Mouse (Mus musculus) frontal cortex, adult 2 months (tissue): ENCODE data around the gene Sprr2f. TPM values are rescaled to one million over a fixed set of nuclear protein-coding genes. Genes with fewer than 3 reads are reported as not detected.

ENCODE experiments used
- DNase-seq, 2 experiments: peaks; one replicate each; pipeline ENCODE4 v3.0.0; 2022; ENCODE audit warnings: low spot score in 1 of 2; ENCODE audit errors: extremely low spot score in 1 of 2
- polyA plus RNA-seq: library from polyadenylated mRNA; depleted of rRNA; stranded (reverse); fragments of >200 nt; gene quantifications from 2 replicates; pipeline ENCODE4 v1.2.3, GENCODE M21; 2012; rRNA removed

Gene Sprr2f
- polyA plus RNA-seq: 0.21 TPM in 1 of 2 replicates, not detected in the other

DNA sequence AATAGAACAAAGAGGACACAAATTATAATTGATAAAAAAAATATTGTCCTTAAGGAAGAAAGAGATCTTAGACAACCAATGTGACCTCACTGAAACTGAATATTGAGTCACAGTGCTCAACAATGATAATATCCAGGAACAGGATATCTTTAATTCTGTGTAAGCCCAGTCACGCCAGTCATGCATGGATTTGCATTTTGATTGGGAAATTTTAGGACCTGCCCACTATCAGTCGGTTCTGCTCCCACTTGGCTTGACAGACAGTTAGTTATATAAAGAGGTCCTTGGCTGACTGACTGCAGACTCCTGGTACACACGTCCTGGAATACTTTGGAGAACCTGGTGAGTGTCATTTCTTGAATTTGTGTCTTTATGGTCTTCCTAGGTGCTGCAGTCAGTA lies at the start of gene Sprr2f:
TSS of gene Sprr2f (plus strand) at position 301 of the 400 bp plus-strand sequence.
- DNase-seq: no peak

DNA sequence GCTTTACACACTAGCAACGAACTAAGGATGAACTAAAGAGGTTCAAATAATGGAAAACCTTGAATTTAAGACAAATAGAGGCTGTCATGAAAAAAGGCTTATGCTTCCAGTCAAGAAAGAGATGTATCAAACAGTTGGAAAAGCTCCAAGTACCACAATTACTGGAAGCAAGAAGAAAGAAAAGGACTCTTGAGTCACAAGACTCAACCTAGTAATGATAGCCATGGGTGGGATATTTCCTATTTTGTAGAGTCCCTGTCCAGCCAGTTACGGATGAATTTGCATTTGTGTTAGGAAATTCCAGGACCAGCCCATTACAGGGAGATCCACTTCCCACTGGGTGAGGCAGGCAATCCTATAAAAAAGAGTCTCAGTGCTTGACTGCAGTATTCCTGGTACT lies 48.7 kb upstream of the Sprr2f start, which contains the start of gene Sprr2b:
TSS of gene Sprr2b (plus strand) at position 301 of the 400 bp plus-strand sequence.
- no peak for DNase-seq

DNA sequence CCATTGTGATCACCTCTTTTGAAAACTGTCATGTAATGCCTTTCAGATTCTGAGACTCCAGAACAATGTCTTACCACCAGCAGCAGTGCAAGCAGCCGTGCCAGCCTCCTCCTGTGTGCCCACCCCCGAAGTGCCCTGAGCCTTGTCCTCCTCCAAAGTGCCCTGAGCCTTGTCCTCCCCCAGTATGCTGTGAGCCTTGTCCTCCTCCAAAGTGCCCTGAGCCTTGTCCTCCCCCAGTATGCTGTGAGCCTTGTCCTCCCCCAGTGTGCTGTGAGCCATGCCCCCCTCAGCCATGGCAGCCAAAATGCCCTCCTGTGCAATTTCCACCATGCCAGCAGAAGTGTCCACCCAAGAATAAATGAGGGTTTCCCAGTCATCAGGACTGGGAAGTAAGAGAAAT lies 47.6 kb upstream of the Sprr2f start:
- DNase-seq: no peak

DNA sequence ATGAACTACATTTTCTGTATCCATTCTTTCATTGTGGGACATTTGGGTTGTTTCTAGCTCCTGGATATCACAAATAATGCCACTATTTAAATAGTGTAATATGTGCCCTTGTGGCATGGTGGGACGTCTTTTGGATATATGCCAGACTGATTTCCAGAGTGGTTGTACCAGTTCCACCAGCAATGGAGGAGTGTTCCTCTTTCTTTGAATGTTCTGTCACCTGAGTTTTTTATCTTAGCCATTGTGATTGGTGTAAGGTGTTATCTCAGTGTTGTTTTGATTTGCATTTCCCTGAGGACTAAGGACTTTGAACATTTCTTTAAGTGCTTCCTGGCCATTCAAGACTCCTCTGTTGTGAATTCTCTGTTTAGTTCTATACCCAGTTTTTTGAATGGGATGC lies 28.7 kb upstream of the Sprr2f start:
- no peak for DNase-seq

DNA sequence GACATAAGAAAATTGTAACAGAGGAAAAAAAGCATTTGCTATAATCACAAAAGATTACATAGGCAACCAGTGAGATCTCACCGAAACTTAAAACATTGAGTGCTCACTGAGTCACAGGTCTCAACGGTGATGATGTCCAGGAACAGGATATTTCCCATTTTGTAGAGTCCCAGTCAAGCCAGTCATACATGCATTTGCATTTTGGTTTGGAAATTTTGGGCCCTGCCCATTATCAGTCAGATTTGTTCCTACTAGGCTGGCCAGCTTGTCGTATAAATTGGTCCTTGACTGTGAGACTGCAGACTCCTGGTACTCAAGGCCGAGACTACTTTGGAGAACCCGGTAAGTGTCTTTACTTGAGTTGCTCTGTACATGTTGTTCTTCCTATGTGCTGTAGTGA lies 26.1 kb upstream of the Sprr2f start, which contains the start of gene Sprr2d:
TSS of gene Sprr2d (plus strand) at position 301 of the 400 bp plus-strand sequence.
- DNase-seq: no peak

DNA sequence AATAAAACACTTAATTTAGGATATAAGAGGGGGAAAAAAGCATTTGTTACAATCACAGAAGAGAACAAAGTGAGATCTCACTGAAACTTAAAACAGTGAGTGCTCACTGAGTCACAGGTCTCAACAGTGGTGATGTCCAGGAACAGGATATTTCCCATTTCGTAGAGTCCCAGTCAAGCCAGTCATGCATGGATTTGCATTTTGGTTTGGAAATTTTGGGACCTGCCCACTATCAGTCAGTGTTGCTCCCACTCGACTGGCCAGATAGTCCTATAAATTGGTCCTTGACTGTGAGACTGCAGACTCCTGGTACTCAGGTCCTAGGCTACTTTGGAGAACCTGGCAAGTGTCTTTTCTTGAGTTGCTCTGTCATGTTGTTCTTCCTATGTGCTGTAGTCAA lies 13.1 kb upstream of the Sprr2f start, which contains the start of gene Sprr2e:
TSS of gene Sprr2e (plus strand) at position 301 of the 400 bp plus-strand sequence.
- DNase-seq: no peak

DNA sequence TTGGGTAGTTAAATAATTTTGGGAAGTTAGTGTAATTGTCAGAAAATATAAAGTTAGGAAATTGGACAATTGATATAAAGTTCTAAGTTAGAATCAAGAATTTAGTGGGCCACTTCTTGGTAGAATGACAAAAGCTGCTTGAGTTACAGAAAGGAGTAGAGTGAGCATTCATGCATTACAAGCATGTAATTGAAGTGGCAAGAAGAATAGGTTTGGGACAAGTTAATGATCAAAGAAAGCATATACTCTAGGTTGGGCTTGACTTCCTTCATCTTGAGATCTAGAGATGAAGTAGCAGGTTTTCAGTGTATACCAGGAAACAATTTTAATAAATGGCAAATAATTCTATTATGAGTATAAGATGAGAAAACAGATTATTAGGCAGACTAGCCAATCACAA lies 3.4 kb upstream of the Sprr2f start:
- no peak for DNase-seq

DNA sequence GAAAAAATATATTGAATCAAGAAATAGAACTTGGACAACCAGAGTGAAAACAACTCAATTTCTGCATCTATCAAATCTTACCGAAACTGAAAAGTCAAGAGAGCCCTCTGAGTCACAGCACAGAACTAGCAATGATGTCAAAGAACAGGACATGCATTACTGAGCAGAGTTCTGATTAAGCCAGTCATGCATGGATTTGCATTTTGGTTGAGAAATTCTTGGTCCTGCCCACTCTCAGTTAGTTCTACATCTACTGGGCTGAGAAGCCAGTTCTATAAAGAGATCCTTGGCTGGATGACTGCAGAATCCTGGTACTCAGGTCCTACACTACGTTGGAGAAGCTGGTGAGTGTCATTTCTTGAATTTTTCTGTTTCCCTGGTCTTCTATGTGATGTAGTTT lies 8.6 kb downstream of the Sprr2f start:
- DNase-seq: peak in 1 of 2 experiments; percentile 2

DNA sequence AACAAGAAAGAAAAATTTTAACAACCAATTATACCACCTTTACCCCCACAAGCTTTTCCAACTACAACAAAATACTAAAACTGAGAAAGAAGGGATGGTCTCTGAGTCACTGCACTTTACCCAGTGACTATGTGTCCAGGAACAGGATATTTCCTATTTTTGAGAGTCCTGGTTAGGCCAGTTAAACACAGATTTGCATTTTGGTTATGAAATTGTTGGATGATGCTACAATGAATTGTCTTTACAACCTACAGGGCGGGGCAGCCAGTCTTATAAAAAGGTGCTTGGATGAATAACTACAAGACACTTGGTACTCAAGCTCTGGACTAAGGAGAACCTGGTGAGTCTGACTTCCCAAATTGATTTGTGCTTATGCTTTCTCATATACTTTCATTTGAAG lies 20.4 kb downstream of the Sprr2f start, which contains the start of gene Sprr2h:
TSS of gene Sprr2h (plus strand) at position 301 of the 400 bp plus-strand sequence.
- DNase-seq: no peak

DNA sequence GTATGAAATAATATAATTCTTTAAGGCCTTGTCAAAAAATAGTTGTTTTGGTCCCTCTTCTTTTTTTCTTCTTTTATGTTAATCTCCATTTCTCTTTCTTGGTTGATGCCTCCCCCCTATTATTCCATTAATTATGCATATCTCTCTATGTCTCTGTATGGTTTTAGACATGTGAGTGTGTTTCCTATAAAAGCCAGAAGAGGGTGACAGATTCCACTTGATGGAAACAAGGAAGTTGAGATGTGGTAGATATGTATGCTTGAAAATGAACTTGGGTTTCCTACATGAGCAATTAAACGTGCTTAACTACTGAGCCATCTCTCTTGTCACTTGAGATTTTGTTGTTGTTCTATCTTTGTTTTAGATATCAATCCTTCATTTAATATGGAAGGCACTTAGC lies 29.3 kb downstream of the Sprr2f start:
- peak in 1 of 2 experiments; percentile 22 for DNase-seq

DNA sequence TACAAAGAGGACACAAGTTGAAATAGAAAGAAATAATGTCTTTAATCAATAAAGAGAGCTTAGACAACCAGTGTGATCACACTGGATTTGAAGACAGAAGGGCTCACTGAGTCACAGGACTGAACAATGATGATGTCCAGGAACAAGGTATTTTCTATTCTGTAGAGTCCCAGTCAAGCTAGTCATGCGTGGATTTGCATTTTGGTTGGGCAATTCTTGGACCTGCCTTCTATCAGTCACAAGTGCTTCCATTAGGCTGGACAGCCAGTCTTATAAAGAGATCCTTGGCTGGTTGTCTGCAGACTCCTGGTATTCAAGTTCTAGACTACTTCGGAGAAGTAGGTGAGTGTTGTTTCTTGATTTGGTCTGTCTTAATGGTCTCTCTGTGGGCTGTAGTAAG lies 42.7 kb downstream of the Sprr2f start, which contains the start of gene Sprr2i:
TSS of gene Sprr2i (plus strand) at position 301 of the 400 bp plus-strand sequence.
- no peak for DNase-seq

Other genes starting within 250 kb of the Sprr2f start
- not detected in 2 replicates for gene Prr9, start 241.2 kb upstream of the Sprr2f start, polyA plus RNA-seq
- gene Lelp1, start 222.4 kb upstream of the Sprr2f start, polyA plus RNA-seq: not detected in 2 replicates
- 0.06 TPM in 1 of 2 replicates, not detected in the other for gene Sprr2a1, start 149.4 kb upstream of the Sprr2f start, polyA plus RNA-seq
- 1.9 and 3.7 TPM in 2 replicates for gene Sprr2a2, start 149.3 kb upstream of the Sprr2f start, polyA plus RNA-seq
- 0.23 TPM in 1 of 2 replicates, not detected in the other for gene Sprr2a3, start 79.8 kb upstream of the Sprr2f start, polyA plus RNA-seq
- not detected in 2 replicates for gene Sprr2b, start 48.6 kb upstream of the Sprr2f start, polyA plus RNA-seq
- not detected in 2 replicates for gene Sprr2d, start 26.0 kb upstream of the Sprr2f start, polyA plus RNA-seq
- not detected in 2 replicates for gene Sprr2e, start 13.0 kb upstream of the Sprr2f start, polyA plus RNA-seq
- gene Sprr2h, start 20.5 kb downstream of the Sprr2f start, polyA plus RNA-seq: not detected in 2 replicates
- not detected in 2 replicates for gene Sprr2i, start 42.8 kb downstream of the Sprr2f start, polyA plus RNA-seq
- gene Sprr2j-ps, start 52.9 kb downstream of the Sprr2f start, polyA plus RNA-seq: not detected in 2 replicates
- gene Gm9774, start 64.2 kb downstream of the Sprr2f start, polyA plus RNA-seq: 6.0 and 7.7 TPM in 2 replicates
- gene Sprr2k, start 67.4 kb downstream of the Sprr2f start, polyA plus RNA-seq: not detected in 2 replicates
- gene Sprr1b, start 73.6 kb downstream of the Sprr2f start, polyA plus RNA-seq: not detected in 2 replicates
- gene Sprr3, start 93.5 kb downstream of the Sprr2f start, polyA plus RNA-seq: not detected in 2 replicates
- gene Sprr1a, start 120.7 kb downstream of the Sprr2f start, polyA plus RNA-seq: 0.46 and 0.70 TPM in 2 replicates
- not detected in 2 replicates for gene Sprr4, start 135.3 kb downstream of the Sprr2f start, polyA plus RNA-seq
- gene 2310046K23Rik, start 169.3 kb downstream of the Sprr2f start, polyA plus RNA-seq: not detected in 2 replicates
- not detected in 2 replicates for gene Ivl, start 208.5 kb downstream of the Sprr2f start, polyA plus RNA-seq
- not detected in 2 replicates for gene Smcp, start 223.8 kb downstream of the Sprr2f start, polyA plus RNA-seq
- not detected in 2 replicates for gene 2210017I01Rik, start 242.3 kb downstream of the Sprr2f start, polyA plus RNA-seq